Mouse (Mus musculus): ENCODE measurements around the gene Krtcap3. TPM values are rescaled to one million over a fixed set of nuclear protein-coding genes. Genes with fewer than 3 reads are reported as not detected.

Krtcap3 gene
- total RNA-seq, 1 experiment, result 10.5 TPM

- TF ChIP-seq ZNF384 (IDR thresholded peaks at IDR 0.05; ENCODE audit: low read depth, low read length) (no peak), HCFC1 (IDR thresholded peaks at IDR 0.05; ENCODE audit: borderline replicate concordance, insufficient read depth, low read length) (no peak), MAFK (IDR thresholded peaks at IDR 0.05; ENCODE audit: insufficient read depth, low read depth, low read length) (no peak), ZC3H11A (IDR thresholded peaks at IDR 0.05; ENCODE audit: borderline replicate concordance, low read depth, low read length) (no peak), CHD2 (IDR thresholded peaks at IDR 0.05; ENCODE audit: low read depth, low read length) (no peak)
- peaks cover 2% of the 10 kb centered on the region; the same call in 1 of the 2 replicates for H3K36me3 ChIP-seq (ENCODE audit: control insufficient read depth, insufficient read depth, low read length, poor library complexity, severe bottlenecking)
- H3K4me3 ChIP-seq (ENCODE audit: insufficient read depth in 1 of 2, low read depth in 1 of 2, low read length in 2 of 2, poor library complexity in 1 of 2, severe bottlenecking in 1 of 2), result no peak overlapping the region
- no peak for DNase-seq (ENCODE audit: low read depth, low spot score)
- H3K9me3 ChIP-seq (ENCODE audit: control insufficient read depth, insufficient read depth, low read depth, low read length), result no peaks in the 10 kb centered on the region
- in situ Hi-C loops (cut with MboI; ENCODE audit: low sequenced_read_pairs in 2 of 2, unreplicated experiment in 2 of 2), result no loop called here
- no peak overlapping the region for H3K9ac ChIP-seq (ENCODE audit: insufficient read depth, low read depth, low read length, poor library complexity, severe bottlenecking)
- H3K27ac ChIP-seq (ENCODE audit: insufficient read depth, low read depth, low read length, poor library complexity, severe bottlenecking), result no peak overlapping the region
- H3K4me1 ChIP-seq (ENCODE audit: control insufficient read depth in 2 of 2, insufficient read depth in 2 of 2, low read length in 2 of 2, poor library complexity in 1 of 2), result peaks cover 3% of the 10 kb centered on the region in 2 experiments; a peak in 1 of 4 replicates
These were observed 36.7 kb downstream of the Krtcap3 start for GRCm38 (mm10) chr5:31288225-31288624.

- in situ Hi-C loops (cut with MboI; ENCODE audit: low sequenced_read_pairs in 2 of 2, unreplicated experiment in 2 of 2), result no loop called here
- H3K9me3 ChIP-seq (ENCODE audit: control insufficient read depth, insufficient read depth, low read depth, low read length), result no peaks in the 10 kb centered on the region
- TF ChIP-seq ZC3H11A (IDR thresholded peaks at IDR 0.05; ENCODE audit: borderline replicate concordance, low read depth, low read length), result no peak
- no peak for TF ChIP-seq ZNF384 (IDR thresholded peaks at IDR 0.05; ENCODE audit: low read depth, low read length)
- TF ChIP-seq HCFC1 (IDR thresholded peaks at IDR 0.05; ENCODE audit: borderline replicate concordance, insufficient read depth, low read length), result no peak
- TF ChIP-seq CHD2 (IDR thresholded peaks at IDR 0.05; ENCODE audit: low read depth, low read length), result no peak
- TF ChIP-seq MAFK (IDR thresholded peaks at IDR 0.05; ENCODE audit: insufficient read depth, low read depth, low read length), result no peak
- no peak overlapping the region for H3K4me3 ChIP-seq (ENCODE audit: insufficient read depth in 1 of 2, low read depth in 1 of 2, low read length in 2 of 2, poor library complexity in 1 of 2, severe bottlenecking in 1 of 2)
- H3K9ac ChIP-seq (ENCODE audit: insufficient read depth, low read depth, low read length, poor library complexity, severe bottlenecking), result no peak overlapping the region
- peaks cover 2% of the 10 kb centered on the region; the same call in 1 of the 2 replicates for H3K36me3 ChIP-seq (ENCODE audit: control insufficient read depth, insufficient read depth, low read length, poor library complexity, severe bottlenecking)
- no peak for DNase-seq (ENCODE audit: low read depth, low spot score)
- no peak overlapping the region for H3K27ac ChIP-seq (ENCODE audit: insufficient read depth, low read depth, low read length, poor library complexity, severe bottlenecking)
- peaks cover 3% of the 10 kb centered on the region in 2 experiments; a peak in 1 of 4 replicates for H3K4me1 ChIP-seq (ENCODE audit: control insufficient read depth in 2 of 2, insufficient read depth in 2 of 2, low read length in 2 of 2, poor library complexity in 1 of 2)
These were observed 37.2 kb downstream of the Krtcap3 start for GRCm38 (mm10) chr5:31288655-31289054.

GRCm38 (mm10) chr5:31289626-31290230, 38.2 kb downstream of the Krtcap3 start:
- peak overlapping the region in 1 of 2 experiments; percentile 70; a peak in 1 of 4 replicates for H3K4me3 ChIP-seq (ENCODE audit: insufficient read depth in 1 of 2, low read depth in 1 of 2, low read length in 2 of 2, poor library complexity in 1 of 2, severe bottlenecking in 1 of 2)
- peaks cover 2% of the 10 kb centered on the region; the same call in 1 of the 2 replicates for H3K36me3 ChIP-seq (ENCODE audit: control insufficient read depth, insufficient read depth, low read length, poor library complexity, severe bottlenecking)
- H3K27ac ChIP-seq (ENCODE audit: insufficient read depth, low read depth, low read length, poor library complexity, severe bottlenecking), result no peak overlapping the region
- no peak for DNase-seq (ENCODE audit: low read depth, low spot score)
- no peaks in the 10 kb centered on the region for H3K9me3 ChIP-seq (ENCODE audit: control insufficient read depth, insufficient read depth, low read depth, low read length)
- in situ Hi-C loops (cut with MboI; ENCODE audit: low sequenced_read_pairs in 2 of 2, unreplicated experiment in 2 of 2), result no loop called here
- no peak overlapping the region for H3K9ac ChIP-seq (ENCODE audit: insufficient read depth, low read depth, low read length, poor library complexity, severe bottlenecking)
- no peak for TF ChIP-seq HCFC1 (IDR thresholded peaks at IDR 0.05; ENCODE audit: borderline replicate concordance, insufficient read depth, low read length)
- no peak for TF ChIP-seq CHD2 (IDR thresholded peaks at IDR 0.05; ENCODE audit: low read depth, low read length)
- no peak for TF ChIP-seq ZNF384 (IDR thresholded peaks at IDR 0.05; ENCODE audit: low read depth, low read length)
- no peak for TF ChIP-seq MAFK (IDR thresholded peaks at IDR 0.05; ENCODE audit: insufficient read depth, low read depth, low read length)
- TF ChIP-seq ZC3H11A (IDR thresholded peaks at IDR 0.05; ENCODE audit: borderline replicate concordance, low read depth, low read length), result no peak
- peaks cover 3% of the 10 kb centered on the region in 2 experiments; a peak in 1 of 4 replicates for H3K4me1 ChIP-seq (ENCODE audit: control insufficient read depth in 2 of 2, insufficient read depth in 2 of 2, low read length in 2 of 2, poor library complexity in 1 of 2)

- no peaks in the 10 kb centered on the region for H3K36me3 ChIP-seq (ENCODE audit: control insufficient read depth, insufficient read depth, low read length, poor library complexity, severe bottlenecking)
- H3K4me1 ChIP-seq (ENCODE audit: control insufficient read depth in 2 of 2, insufficient read depth in 2 of 2, low read length in 2 of 2, poor library complexity in 1 of 2), result peaks cover 3 to 6% of the 10 kb centered on the region in 2 experiments; a peak in 1 of 4 replicates
- H3K4me3 ChIP-seq (ENCODE audit: insufficient read depth in 1 of 2, low read depth in 1 of 2, low read length in 2 of 2, poor library complexity in 1 of 2, severe bottlenecking in 1 of 2), result peak within 1 kb of the TSS; percentile 62 to 70
- no peak within 1 kb of the TSS for H3K27ac ChIP-seq (ENCODE audit: insufficient read depth, low read depth, low read length, poor library complexity, severe bottlenecking)
- TF ChIP-seq HCFC1 (IDR thresholded peaks at IDR 0.05; ENCODE audit: borderline replicate concordance, insufficient read depth, low read length) (peak; percentile 79), ZNF384 (IDR thresholded peaks at IDR 0.05; ENCODE audit: low read depth, low read length) (peak; percentile 88), CHD2 (IDR thresholded peaks at IDR 0.05; ENCODE audit: low read depth, low read length) (no peak), ZC3H11A (IDR thresholded peaks at IDR 0.05; ENCODE audit: borderline replicate concordance, low read depth, low read length) (no peak), MAFK (IDR thresholded peaks at IDR 0.05; ENCODE audit: insufficient read depth, low read depth, low read length) (no peak)
- H3K9ac ChIP-seq (ENCODE audit: insufficient read depth, low read depth, low read length, poor library complexity, severe bottlenecking), result peak within 1 kb of the TSS; percentile 40; the same call in 1 of the 2 replicates
- in situ Hi-C loops (cut with MboI; ENCODE audit: low sequenced_read_pairs in 2 of 2, unreplicated experiment in 2 of 2), result no loop called here
- H3K9me3 ChIP-seq (ENCODE audit: control insufficient read depth, insufficient read depth, low read depth, low read length), result no peaks in the 10 kb centered on the region
- DNase-seq (ENCODE audit: low read depth, low spot score), result peak; percentile 98
These were observed 39.2 kb downstream of the Krtcap3 start, which contains the start of gene Ift172 for GRCm38 (mm10) chr5:31290521-31291360. Gene Ift172 (minus strand): TSS chr5:31291116.

All from ES-E14 (cell line).